Mouse (Mus musculus) heart, embryonic 16.5 days (tissue): ENCODE data around the gene Rtkn2. TPM values are rescaled to one million over a fixed set of nuclear protein-coding genes. Genes with fewer than 3 reads are reported as not detected.
"Not testable (repeated sequence)": the region's sequence is repeated elsewhere in the genome, so short reads cannot be mapped to it uniquely, and the experiment has no call there.

ENCODE experiments used
- ATAC-seq: fragments of 200-750 bp; cut with Nextera tagmentation; replicated peaks from 2 replicates; pipeline ENCODE4 v1.8.0; 2017; ENCODE audit warnings: moderate number of reproducible peaks; ENCODE audit not compliant: insufficient read depth, low FRiP score; ENCODE audit errors: extremely low read depth
- H3K27ac ChIP-seq: fragments of 300-500 bp; sonication (generic); 2 replicates; pipeline ENCODE4 v1.5.1; 2014; ENCODE audit warnings: mild to moderate bottlenecking, low read length, control low read depth, moderate library complexity
- H3K27me3 ChIP-seq: fragments of 300-500 bp; sonication (generic); 2 replicates; pipeline ENCODE4 v1.6.1; 2014; ENCODE audit warnings: low read length, mixed read lengths; ENCODE audit not compliant: control insufficient read depth, insufficient read depth
- H3K36me3 ChIP-seq: fragments of 300-500 bp; sonication (generic); 2 replicates; pipeline ENCODE4 v1.6.1; 2014; ENCODE audit not compliant: control insufficient read depth, insufficient read depth
- H3K4me1 ChIP-seq: fragments of 300-500 bp; sonication (generic); 2 replicates; pipeline ENCODE4 v1.6.1; 2014; ENCODE audit warnings: low read length, mixed read lengths; ENCODE audit not compliant: control insufficient read depth, insufficient read depth
- H3K4me2 ChIP-seq: fragments of 300-500 bp; sonication (generic); 2 replicates; pipeline ENCODE4 v1.6.1; 2014; ENCODE audit warnings: low read depth, mild to moderate bottlenecking, control low read depth, low read length
- H3K4me3 ChIP-seq: fragments of 300-500 bp; sonication (generic); 2 replicates; pipeline ENCODE4 v1.5.1; 2014; ENCODE audit warnings: mild to moderate bottlenecking, control low read depth, low read length
- H3K9ac ChIP-seq: fragments of 300-500 bp; sonication (generic); 2 replicates; pipeline ENCODE4 v1.6.1; 2014; ENCODE audit warnings: low read length, control low read depth
- H3K9me3 ChIP-seq: fragments of 300-500 bp; sonication (generic); replicated peaks from 2 replicates; pipeline ENCODE4 v1.6.1; 2016; ENCODE audit warnings: low read length; ENCODE audit not compliant: control insufficient read depth
- WGBS: fragments of 180-500 bp; shearing (Covaris S2); extraction: QIAGEN DNeasy Blood & Tissue Kit; methylation state at CpG from one replicate; pipeline ENCODE4 v1.1.7; 2014; 5-methylcytosine and 5-hydroxymethylcytosine counted together
- polyA plus RNA-seq: library from polyadenylated mRNA; unstranded; fragments of >200 nt; fragmentation: Nextera tagmentation; extraction: Ambion mirVana; gene quantifications from 2 replicates; pipeline ENCODE4 v1.2.1, GENCODE M21; 2015

Gene Rtkn2
- polyA plus RNA-seq, 1 experiment from 2014 or later = 8.0 TPM

DNA sequence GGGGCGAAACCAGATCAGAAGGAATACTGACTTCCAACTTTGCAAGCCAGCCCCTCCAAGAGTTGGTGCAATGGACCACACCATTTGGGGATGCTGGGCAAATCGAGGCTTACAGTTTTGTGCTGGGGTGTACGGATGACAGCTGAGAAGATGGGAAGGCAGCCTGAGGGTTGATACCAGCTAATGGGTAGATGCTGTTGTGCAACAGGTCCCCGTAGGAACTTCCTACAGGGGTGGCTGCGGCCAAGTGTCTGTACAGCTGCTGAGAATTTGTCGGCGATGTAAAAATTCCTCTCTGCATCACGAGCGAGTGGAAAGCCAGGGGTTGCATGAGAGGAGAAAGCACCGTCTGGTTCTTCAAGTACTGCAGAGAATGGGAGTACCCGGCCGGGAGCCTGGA, 117.0 kb downstream of the Rtkn2 start:
- WGBS = 93% methylated on average over 12 of the region's 12 CpGs
- Histone ChIP-seq H3K4me3 (no peak overlapping the region), H3K27ac (no peak overlapping the region), H3K9ac (no peak overlapping the region), H3K36me3 (peaks cover 54% of the 10 kb centered on the region), H3K4me1 (peaks cover 18% of the 10 kb centered on the region), H3K4me2 (no peak overlapping the region), H3K9me3 (no peaks in the 10 kb centered on the region), H3K27me3 (no peaks in the 10 kb centered on the region)
- no peak for ATAC-seq

DNA sequence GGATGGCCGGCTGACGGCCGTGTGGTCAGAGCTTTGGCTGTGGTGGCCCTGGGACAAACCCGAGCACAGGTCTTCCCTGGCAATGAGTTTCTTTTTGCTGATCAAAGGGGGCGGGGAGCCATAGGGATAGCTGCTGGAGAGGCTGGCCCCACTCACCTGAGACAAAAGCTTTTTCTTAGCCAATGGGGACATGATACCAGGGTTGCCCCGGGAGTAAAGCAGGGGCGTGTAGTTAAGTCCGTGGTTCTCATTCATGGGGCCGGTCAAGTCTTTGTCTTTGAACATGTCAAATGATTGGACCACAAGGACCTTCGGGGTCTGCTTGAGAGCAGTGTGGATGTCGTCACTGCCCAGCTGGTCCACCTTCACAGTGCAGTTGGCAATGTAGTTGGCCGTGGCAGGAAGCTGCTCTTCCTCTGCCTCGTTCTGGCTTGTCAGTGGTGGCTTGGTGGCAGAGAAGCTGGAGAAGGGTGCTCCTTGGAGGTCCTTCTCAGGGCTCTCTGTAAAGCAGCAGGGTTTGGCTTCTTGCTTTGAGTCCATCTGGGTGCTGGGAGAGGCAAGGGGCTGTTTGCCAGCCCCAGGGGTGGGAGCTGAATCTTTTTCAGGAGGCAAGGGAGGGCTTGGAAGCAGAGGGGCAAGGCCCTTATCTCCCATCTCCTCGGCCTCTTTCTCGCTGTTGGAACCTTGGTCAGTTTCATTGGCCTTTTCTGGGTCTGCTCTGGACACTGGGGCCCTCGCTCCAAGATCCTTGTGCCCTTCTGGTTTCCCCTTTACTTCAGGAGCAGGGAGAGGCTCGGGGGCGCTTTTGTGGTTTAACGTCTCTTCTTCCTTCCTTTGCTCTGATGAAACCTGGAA, 118.7 kb downstream of the Rtkn2 start:
- Histone ChIP-seq H3K4me3 (no peak overlapping the region), H3K36me3 (peaks cover 56% of the 10 kb centered on the region), H3K4me1 (peaks cover 24% of the 10 kb centered on the region), H3K27ac (no peak overlapping the region), H3K27me3 (no peaks in the 10 kb centered on the region), H3K4me2 (no peak overlapping the region), H3K9me3 (no peaks in the 10 kb centered on the region), H3K9ac (no peak overlapping the region)
- 87% methylated on average over 19 of the region's 19 CpGs for WGBS
- no peak for ATAC-seq

DNA sequence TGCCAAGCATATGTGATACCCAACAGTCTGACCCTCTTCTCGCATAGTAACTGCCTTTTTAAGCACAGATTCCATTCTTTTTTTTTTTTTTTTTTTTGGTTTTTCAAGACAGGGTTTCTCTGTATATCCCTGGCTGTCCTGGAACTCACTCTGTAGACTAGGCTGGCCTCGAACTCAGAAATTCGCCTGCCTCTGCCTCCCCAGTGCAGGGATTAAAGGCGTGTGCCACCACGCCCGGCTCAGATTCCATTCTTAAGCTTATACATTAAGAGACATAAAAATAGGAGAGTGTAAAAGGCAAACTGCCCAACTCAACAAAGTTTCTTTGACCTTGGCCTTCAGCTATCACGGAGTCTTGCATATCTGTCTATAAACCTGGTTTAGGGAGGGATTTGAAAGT, 120.4 kb downstream of the Rtkn2 start:
- not testable (repeated sequence) for H3K9me3 ChIP-seq, H3K27ac ChIP-seq, H3K4me3 ChIP-seq, H3K27me3 ChIP-seq, H3K4me2 ChIP-seq, ATAC-seq, H3K9ac ChIP-seq
- Histone ChIP-seq H3K36me3 (peaks cover 48% of the 10 kb centered on the region), H3K4me1 (peaks cover 40% of the 10 kb centered on the region)
- WGBS = 92% methylated on average over 7 of the region's 7 CpGs

DNA sequence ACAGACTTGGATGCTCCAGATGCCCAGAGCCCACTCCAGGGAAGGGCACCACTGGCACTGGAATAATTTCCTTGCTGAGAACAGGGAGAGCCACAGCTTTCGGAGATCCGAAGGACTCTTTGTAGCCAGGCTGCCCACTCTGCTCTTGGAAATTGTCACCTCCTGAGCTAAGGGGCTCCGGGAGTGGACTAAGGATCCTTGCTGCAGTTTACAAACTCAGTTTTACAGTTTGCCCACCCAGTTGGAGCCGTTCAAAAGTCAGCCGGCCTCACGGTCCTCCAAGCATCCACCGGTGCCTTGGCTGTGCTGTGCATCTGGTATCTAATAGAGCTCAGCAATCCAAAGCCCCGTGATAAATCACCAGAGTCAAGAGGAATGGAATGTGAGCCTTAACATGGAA, 121.1 kb downstream of the Rtkn2 start:
- peaks cover 44% of the 10 kb centered on the region for H3K36me3 ChIP-seq

DNA sequence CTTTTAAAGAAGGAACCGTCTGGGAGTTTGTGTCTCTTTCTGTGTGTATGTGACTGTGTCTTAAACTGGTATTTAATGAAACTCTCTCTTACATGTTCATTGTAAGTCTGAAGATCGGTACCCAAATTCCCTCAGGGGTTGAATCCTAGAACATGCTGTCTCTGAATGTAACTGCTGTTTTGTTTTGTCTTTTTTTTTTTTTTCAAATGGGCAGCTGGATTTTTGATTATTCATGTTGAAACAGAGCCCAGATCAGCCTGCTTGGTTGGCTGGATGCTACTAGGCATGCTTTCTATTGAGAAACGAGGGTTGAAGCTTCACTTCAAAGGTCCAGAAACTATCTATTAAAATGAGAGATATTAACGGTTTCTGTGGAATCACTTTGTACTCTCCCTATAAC, 121.9 kb downstream of the Rtkn2 start:
- no peaks in the 10 kb centered on the region for H3K9me3 ChIP-seq
- H3K27me3 ChIP-seq = no peaks in the 10 kb centered on the region
- no peak overlapping the region for H3K4me2 ChIP-seq
- peaks cover 46% of the 10 kb centered on the region for H3K4me1 ChIP-seq
- H3K4me3 ChIP-seq = no peak overlapping the region
- 74% methylated on average over 4 of the region's 4 CpGs for WGBS
- H3K9ac ChIP-seq = no peak overlapping the region
- ATAC-seq = no peak
- no peak overlapping the region for H3K27ac ChIP-seq
- peaks cover 38% of the 10 kb centered on the region for H3K36me3 ChIP-seq

More for the DNA sequence above, 121.1 kb downstream of the Rtkn2 start:
- peaks cover 41% of the 10 kb centered on the region for H3K4me1 ChIP-seq
- no peak overlapping the region for H3K27ac ChIP-seq
- H3K9ac ChIP-seq = no peak overlapping the region
- H3K4me3 ChIP-seq = no peak overlapping the region
- no peaks in the 10 kb centered on the region for H3K27me3 ChIP-seq
- no peak for ATAC-seq
- 61% methylated on average over 8 of the region's 8 CpGs for WGBS
- no peak overlapping the region for H3K4me2 ChIP-seq
- H3K9me3 ChIP-seq = no peaks in the 10 kb centered on the region

DNA sequence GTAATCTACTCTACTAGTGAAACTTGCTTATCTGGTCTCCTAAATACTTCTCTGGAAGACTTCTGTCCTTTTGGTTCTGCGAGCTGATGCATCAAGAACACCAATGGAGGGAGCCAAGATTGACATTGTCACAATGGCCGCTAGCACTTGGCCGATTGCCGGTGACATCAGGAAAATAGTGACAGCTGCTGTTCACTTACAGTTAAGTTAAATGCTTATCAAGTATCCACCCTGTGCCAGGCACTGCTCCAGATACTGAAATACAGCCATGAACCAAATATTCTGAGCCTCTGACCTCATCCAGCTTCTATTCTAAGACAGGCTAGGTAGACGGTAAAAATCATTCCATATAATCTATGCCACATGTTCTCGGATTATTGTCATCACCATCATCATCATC, 123.2 kb downstream of the Rtkn2 start:
- Histone ChIP-seq H3K4me3 (no peak overlapping the region), H3K9ac (no peak overlapping the region), H3K4me1 (peaks cover 49% of the 10 kb centered on the region), H3K4me2 (no peak overlapping the region), H3K36me3 (peaks cover 25% of the 10 kb centered on the region), H3K27me3 (no peaks in the 10 kb centered on the region), H3K27ac (peak overlapping the region; percentile 66), H3K9me3 (no peaks in the 10 kb centered on the region)
- WGBS = 44% methylated on average over 6 of the region's 6 CpGs
- ATAC-seq = peak; percentile 50; the same call in 1 of the 2 replicates

DNA sequence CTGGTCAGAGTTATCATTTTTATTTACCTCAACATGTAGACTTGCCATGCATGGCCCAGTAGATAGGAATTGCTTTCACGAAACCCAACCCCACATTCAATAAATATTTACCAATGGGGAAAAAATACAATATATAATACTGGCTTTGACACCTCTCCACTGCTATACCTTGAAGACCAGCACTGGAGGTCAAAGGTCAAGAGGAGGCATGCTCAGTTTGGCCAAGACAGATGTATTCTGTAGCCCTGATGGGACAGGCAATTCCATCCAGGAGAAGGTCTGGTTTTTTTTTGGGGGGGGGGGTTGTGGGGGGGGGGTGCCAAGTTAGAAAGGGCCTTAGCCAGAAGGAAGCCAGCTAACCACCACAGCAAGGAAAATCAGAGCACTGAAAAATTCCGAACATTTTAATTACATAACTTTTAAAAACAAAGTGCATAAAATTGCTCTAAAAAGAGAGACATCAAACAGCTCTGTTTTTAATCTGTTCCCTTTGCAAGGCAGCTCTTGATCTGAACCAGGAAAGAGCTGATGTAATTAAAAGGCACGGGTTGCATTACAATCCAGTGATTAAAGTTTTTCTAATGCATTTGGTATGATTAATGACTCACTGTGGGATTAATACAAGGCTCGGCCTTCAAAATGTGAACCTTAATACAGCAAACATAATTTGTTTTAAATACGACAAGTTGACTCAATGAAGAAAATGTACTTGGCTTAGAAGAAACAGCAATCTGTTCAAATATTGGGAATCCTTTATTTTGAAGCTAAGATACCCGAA, 123.9 kb downstream of the Rtkn2 start:
- H3K4me2 ChIP-seq = no peak overlapping the region
- no peak overlapping the region for H3K4me3 ChIP-seq
- peak overlapping the region; percentile 84 for H3K27ac ChIP-seq
- H3K4me1 ChIP-seq = peaks cover 49% of the 10 kb centered on the region
- H3K27me3 ChIP-seq = no peaks in the 10 kb centered on the region
- no peak for ATAC-seq
- no peak overlapping the region for H3K9ac ChIP-seq
- H3K9me3 ChIP-seq = no peaks in the 10 kb centered on the region
- WGBS = 67% methylated on average over 6 of the region's 6 CpGs
- peaks cover 18% of the 10 kb centered on the region for H3K36me3 ChIP-seq

DNA sequence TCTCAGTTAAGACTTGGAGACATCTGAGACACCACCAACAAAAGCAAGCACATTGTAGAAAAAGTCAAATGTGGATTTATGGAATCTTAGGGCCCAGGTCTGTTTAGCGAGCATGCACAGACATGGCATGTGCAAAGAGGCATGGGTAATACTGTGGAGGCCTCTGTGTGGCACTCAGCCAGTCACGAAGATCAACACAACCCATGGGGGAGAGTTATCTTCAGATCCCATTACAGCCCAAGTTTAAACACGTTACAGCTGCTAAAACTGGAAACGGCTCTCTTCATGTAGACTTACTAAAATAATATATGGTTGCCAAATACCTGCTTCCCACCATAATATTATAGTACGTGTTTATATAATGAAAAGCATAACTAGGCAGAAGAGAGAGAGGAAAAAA, 124.6 kb downstream of the Rtkn2 start:
- Histone ChIP-seq H3K4me2 (no peak overlapping the region), H3K9me3 (no peaks in the 10 kb centered on the region), H3K36me3 (peaks cover 13% of the 10 kb centered on the region), H3K4me1 (peaks cover 49% of the 10 kb centered on the region), H3K27ac (peak overlapping the region; percentile 84), H3K4me3 (no peak overlapping the region), H3K9ac (no peak overlapping the region), H3K27me3 (no peaks in the 10 kb centered on the region)
- ATAC-seq = peak; percentile 74
- WGBS = 18% methylated on average over 5 of the region's 5 CpGs

DNA sequence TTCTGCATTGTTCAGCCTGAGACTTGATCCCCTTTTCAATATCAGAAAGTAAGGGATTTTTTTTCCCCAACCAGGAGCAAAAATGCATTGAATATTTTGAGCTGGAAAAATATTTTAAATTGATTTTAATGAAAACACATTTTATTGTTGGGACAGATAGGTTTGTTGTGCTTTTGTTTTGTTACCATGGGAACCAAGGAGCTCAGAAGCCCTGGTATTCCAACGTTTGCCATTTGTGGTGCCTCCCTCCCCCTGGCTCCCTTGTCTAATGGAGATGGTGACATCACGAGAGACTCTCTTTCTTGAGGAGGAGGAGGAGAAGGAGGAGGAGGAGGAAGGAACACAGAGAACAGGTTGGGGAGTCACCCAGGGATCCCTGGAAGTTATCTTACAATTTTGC, 125.1 kb downstream of the Rtkn2 start:
- Histone ChIP-seq H3K9ac (no peak overlapping the region), H3K36me3 (peaks cover 13% of the 10 kb centered on the region), H3K4me2 (no peak overlapping the region), H3K27ac (peak overlapping the region; percentile 84), H3K4me1 (peaks cover 49% of the 10 kb centered on the region), H3K27me3 (no peaks in the 10 kb centered on the region), H3K4me3 (no peak overlapping the region), H3K9me3 (no peaks in the 10 kb centered on the region)
- 2% methylated on average over 2 of the region's 2 CpGs for WGBS
- peak; percentile 19; the same call in 1 of the 2 replicates for ATAC-seq
